Mouse (Mus musculus): ENCODE results near the gene C1qtnf5. TPM values are rescaled to one million over a fixed set of nuclear protein-coding genes. Genes with fewer than 3 reads are reported as not detected.

C1qtnf5 gene
- polyA plus RNA-seq, 1 experiment from 2014 or later: 4.8 TPM

DNA sequence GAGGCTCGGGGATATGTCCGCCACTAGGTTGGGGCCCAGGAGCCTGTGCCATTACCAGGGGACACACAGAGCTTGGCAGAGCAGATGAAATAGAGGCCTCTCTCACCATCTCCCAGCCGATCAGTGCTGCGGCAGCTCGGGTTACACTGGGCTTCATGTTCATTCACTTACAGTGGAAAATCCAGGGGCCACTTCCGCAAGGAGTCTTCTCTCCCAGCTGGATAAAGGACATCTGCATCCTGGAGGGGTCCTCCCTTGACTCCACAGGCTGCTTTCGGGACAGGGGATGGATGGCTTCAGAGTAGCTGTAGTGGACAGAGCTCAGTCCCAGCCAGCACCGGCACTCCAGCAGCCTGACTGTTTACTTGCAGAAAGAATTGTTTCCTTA, 36.2 kb upstream of the C1qtnf5 start:
- ATAC-seq (ENCODE audit: low read depth): no peak
- Histone ChIP-seq H3K9me3 (ENCODE audit: control insufficient read depth, low read length) (no peaks in the 10 kb centered on the region), H3K9ac (ENCODE audit: low read depth, low read length) (0 out of 2 replicates have a peak overlapping the region, but pooled peaks have one; percentile 10), H3K4me3 (ENCODE audit: low read depth, low read length) (no peak overlapping the region), H3K4me2 (ENCODE audit: low read depth, low read length) (no peak overlapping the region), H3K4me1 (ENCODE audit: control insufficient read depth, insufficient read depth, low read length) (peaks cover 25% of the 10 kb centered on the region), H3K27ac (replicated peaks; ENCODE audit: low read depth, low read length) (no peak overlapping the region), H3K36me3 (ENCODE audit: control insufficient read depth, insufficient read depth, low read length) (no peaks in the 10 kb centered on the region), H3K27me3 (replicated peaks; ENCODE audit: control insufficient read depth, insufficient read depth, low read length) (no peaks in the 10 kb centered on the region)
- peak; percentile 60 for DNase-seq (ENCODE audit: low spot score)
- WGBS: 15% methylated on average over 8 of the region's 8 CpGs

DNA sequence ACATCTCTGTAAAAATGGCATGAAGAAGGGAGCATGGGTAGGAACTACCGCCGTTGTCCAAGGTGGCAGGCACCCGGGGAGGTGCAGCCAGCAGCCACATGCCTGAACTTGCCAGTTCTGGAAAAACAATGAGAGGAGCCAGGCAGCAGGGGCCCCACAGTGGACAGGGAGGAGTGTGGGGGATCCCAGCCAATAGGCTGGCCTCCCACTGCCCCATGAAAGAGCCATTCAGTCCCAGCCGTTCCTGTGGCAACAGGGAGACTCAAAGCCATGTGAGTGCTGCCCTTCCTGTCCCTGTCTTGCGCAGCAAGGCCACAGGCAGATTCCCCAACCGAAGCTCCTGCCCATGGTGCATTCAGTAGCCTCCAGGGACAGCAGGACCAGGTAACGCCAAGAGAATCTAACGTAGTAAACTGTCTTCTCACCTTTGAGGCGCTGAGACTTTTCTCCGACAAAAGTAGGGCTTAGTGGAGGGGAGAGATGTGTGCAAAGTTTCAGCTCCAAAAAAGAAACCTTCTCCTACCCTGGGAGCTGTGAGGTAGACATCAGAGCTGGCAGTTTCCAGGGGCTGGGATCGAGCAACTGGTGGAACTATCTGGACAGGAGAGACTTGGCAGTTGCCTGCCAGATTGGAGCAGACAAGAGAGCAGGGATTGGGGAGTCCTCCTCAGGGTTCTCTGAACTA, 35.0 kb upstream of the C1qtnf5 start:
- WGBS: 30% methylated on average over 11 of the region's 11 CpGs
- ATAC-seq (ENCODE audit: low read depth) (peak; percentile 48; the same call in 1 of the 2 replicates), DNase-seq (ENCODE audit: low spot score) (peak; percentile 68)
- Histone ChIP-seq H3K27me3 (replicated peaks; ENCODE audit: control insufficient read depth, insufficient read depth, low read length) (no peaks in the 10 kb centered on the region), H3K4me1 (ENCODE audit: control insufficient read depth, insufficient read depth, low read length) (peaks cover 25% of the 10 kb centered on the region), H3K4me2 (ENCODE audit: low read depth, low read length) (peak overlapping the region; percentile 10; the same call in 1 of the 2 replicates), H3K4me3 (ENCODE audit: low read depth, low read length) (no peak overlapping the region), H3K9me3 (ENCODE audit: control insufficient read depth, low read length) (no peaks in the 10 kb centered on the region), H3K27ac (replicated peaks; ENCODE audit: low read depth, low read length) (no peak overlapping the region; the same call in 1 of the 2 replicates), H3K9ac (ENCODE audit: low read depth, low read length) (no peak overlapping the region), H3K36me3 (ENCODE audit: control insufficient read depth, insufficient read depth, low read length) (no peaks in the 10 kb centered on the region)

DNA sequence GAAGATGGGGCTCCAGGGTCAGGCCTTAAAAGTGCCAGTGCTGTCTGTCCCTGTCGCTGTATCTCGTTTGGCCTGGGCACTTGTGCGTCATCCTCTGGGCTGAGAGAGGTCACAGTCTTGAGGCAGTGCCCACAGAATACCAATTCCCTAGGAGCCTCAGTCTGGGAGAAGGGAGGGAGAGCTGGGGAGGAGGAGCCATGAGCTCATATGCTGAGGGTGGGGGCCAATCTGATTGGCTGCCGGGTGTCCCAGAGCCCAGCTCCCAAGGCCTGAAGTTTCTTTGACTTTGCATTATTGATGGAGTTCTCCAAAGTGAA, 34.5 kb upstream of the C1qtnf5 start:
- H3K27me3 ChIP-seq (replicated peaks; ENCODE audit: control insufficient read depth, insufficient read depth, low read length): no peaks in the 10 kb centered on the region
- H3K4me1 ChIP-seq (ENCODE audit: control insufficient read depth, insufficient read depth, low read length): peaks cover 21% of the 10 kb centered on the region
- peak overlapping the region; percentile 10; the same call in 1 of the 2 replicates for H3K4me2 ChIP-seq (ENCODE audit: low read depth, low read length)
- ATAC-seq (ENCODE audit: low read depth) (no peak), DNase-seq (ENCODE audit: low spot score) (no peak)
- no peaks in the 10 kb centered on the region for H3K9me3 ChIP-seq (ENCODE audit: control insufficient read depth, low read length)
- no peak overlapping the region for H3K4me3 ChIP-seq (ENCODE audit: low read depth, low read length)
- WGBS: 33% methylated on average over 4 of the region's 4 CpGs
- H3K9ac ChIP-seq (ENCODE audit: low read depth, low read length): no peak overlapping the region
- no peak overlapping the region; the same call in 1 of the 2 replicates for H3K27ac ChIP-seq (replicated peaks; ENCODE audit: low read depth, low read length)
- no peaks in the 10 kb centered on the region for H3K36me3 ChIP-seq (ENCODE audit: control insufficient read depth, insufficient read depth, low read length)

DNA sequence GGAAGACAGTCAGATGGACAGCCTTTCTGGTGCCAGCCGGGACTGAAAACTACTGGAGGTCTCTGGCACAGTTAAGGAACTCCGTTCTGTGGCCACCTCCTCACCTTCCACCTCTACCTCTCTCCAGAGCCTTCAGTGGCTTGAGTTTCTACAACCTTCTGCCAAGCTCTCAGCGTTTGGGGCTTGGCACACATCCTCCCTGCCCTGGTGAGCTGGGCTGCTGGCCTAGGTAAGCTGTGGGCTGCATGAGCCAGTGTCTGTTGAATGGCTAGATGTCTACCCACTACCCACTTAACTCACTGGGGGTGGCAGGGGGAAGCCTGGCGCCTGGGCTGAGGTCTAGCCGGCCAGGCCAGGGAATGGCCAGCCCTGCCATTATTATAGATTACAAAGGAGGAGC, 33.9 kb upstream of the C1qtnf5 start:
- H3K27me3 ChIP-seq (replicated peaks; ENCODE audit: control insufficient read depth, insufficient read depth, low read length): no peaks in the 10 kb centered on the region
- no peak overlapping the region for H3K27ac ChIP-seq (replicated peaks; ENCODE audit: low read depth, low read length)
- WGBS: 71% methylated on average over 5 of the region's 5 CpGs
- no peaks in the 10 kb centered on the region for H3K36me3 ChIP-seq (ENCODE audit: control insufficient read depth, insufficient read depth, low read length)
- H3K4me1 ChIP-seq (ENCODE audit: control insufficient read depth, insufficient read depth, low read length): peaks cover 19% of the 10 kb centered on the region
- ATAC-seq (ENCODE audit: low read depth): no peak
- H3K9me3 ChIP-seq (ENCODE audit: control insufficient read depth, low read length): no peaks in the 10 kb centered on the region
- no peak overlapping the region for H3K4me3 ChIP-seq (ENCODE audit: low read depth, low read length)
- no peak for DNase-seq (ENCODE audit: low spot score)
- H3K4me2 ChIP-seq (ENCODE audit: low read depth, low read length): no peak overlapping the region
- no peak overlapping the region for H3K9ac ChIP-seq (ENCODE audit: low read depth, low read length)

DNA sequence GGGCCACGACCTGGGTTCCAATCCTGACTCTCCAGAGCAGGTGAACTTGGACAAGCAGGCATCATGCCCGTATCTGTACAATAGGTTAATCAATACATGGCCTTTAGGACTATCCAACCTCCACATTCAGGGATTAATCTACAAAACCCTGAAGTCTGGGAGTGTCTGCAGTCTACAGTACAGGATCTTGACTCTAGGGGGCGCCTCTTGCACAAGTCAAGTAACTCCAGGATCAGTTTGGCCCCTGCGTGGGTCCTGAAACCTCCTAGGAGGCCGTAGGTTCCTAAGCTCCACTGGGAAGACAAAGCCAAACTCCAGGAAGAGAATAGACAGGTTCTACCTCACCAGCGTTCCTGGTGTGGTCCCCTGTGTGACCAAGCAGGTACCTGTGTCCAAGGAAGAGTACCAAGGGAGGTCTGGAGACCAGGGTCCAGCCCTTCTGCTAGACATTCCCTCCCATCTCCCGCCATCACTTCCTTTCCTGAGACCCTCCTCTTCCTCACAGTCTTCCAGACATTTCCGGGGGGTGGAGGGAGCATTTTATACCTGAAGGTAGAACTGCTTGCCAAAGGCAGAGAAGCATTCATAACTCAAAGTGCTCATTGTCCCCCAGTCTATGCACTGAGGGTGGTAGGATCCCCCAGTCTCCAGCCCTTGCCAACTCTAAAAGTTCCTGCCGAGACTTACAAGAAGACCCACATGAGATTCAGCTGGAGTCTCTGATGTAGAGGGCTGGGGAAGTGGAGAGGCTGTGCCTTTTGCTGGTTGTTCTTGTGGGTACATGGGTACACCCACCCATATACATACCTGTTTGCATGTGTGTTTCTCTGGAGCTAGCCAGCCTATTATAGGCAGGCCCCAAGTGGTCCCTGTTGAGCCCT, 32.4 kb upstream of the C1qtnf5 start:
- Histone ChIP-seq H3K9me3 (ENCODE audit: control insufficient read depth, low read length) (no peaks in the 10 kb centered on the region), H3K4me3 (ENCODE audit: low read depth, low read length) (no peak overlapping the region), H3K27ac (replicated peaks; ENCODE audit: low read depth, low read length) (no peak overlapping the region), H3K4me2 (ENCODE audit: low read depth, low read length) (no peak overlapping the region), H3K9ac (ENCODE audit: low read depth, low read length) (no peak overlapping the region), H3K27me3 (replicated peaks; ENCODE audit: control insufficient read depth, insufficient read depth, low read length) (no peaks in the 10 kb centered on the region), H3K36me3 (ENCODE audit: control insufficient read depth, insufficient read depth, low read length) (no peaks in the 10 kb centered on the region), H3K4me1 (ENCODE audit: control insufficient read depth, insufficient read depth, low read length) (peaks cover 24% of the 10 kb centered on the region)
- 62% methylated on average over 9 of the region's 9 CpGs for WGBS
- ATAC-seq (ENCODE audit: low read depth): no peak
- DNase-seq (ENCODE audit: low spot score): no peak

DNA sequence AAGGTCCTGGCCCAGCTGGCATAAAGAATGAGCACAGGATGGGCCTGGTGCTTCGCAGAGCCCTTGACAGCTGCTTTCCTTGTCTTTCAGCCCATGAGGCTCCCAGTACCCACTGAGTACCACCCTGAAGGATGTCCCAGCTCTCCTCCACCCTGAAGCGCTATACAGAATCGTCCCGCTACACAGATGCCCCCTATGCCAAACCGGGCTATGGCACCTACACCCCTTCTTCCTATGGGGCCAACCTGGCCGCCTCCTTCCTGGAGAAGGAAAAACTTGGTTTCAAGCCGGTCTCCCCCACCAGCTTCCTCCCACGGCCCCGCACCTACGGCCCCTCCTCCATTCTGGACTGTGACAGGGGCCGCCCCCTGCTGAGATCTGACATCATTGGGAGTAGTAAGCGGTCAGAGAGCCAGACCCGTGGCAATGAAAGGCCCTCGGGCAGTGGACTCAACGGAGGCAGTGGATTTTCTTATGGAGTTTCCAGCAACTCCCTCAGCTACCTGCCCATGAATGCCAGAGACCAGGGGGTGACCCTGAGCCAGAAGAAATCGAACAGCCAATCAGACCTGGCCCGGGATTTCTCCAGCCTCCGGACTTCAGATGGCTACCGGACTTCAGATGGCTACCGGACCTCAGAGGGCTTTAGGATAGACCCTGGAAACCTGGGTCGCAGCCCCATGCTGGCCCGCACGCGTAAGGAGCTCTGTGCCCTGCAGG, 31.6 kb upstream of the C1qtnf5 start:
- peaks cover 20% of the 10 kb centered on the region for H3K4me1 ChIP-seq (ENCODE audit: control insufficient read depth, insufficient read depth, low read length)
- WGBS: 74% methylated on average over 24 of the region's 24 CpGs
- no peaks in the 10 kb centered on the region for H3K9me3 ChIP-seq (ENCODE audit: control insufficient read depth, low read length)
- no peak overlapping the region for H3K4me2 ChIP-seq (ENCODE audit: low read depth, low read length)
- H3K27ac ChIP-seq (replicated peaks; ENCODE audit: low read depth, low read length): no peak overlapping the region
- no peak overlapping the region for H3K4me3 ChIP-seq (ENCODE audit: low read depth, low read length)
- DNase-seq (ENCODE audit: low spot score) (no peak), ATAC-seq (ENCODE audit: low read depth) (no peak)
- no peaks in the 10 kb centered on the region for H3K36me3 ChIP-seq (ENCODE audit: control insufficient read depth, insufficient read depth, low read length)
- H3K27me3 ChIP-seq (replicated peaks; ENCODE audit: control insufficient read depth, insufficient read depth, low read length): no peaks in the 10 kb centered on the region
- no peak overlapping the region for H3K9ac ChIP-seq (ENCODE audit: low read depth, low read length)

DNA sequence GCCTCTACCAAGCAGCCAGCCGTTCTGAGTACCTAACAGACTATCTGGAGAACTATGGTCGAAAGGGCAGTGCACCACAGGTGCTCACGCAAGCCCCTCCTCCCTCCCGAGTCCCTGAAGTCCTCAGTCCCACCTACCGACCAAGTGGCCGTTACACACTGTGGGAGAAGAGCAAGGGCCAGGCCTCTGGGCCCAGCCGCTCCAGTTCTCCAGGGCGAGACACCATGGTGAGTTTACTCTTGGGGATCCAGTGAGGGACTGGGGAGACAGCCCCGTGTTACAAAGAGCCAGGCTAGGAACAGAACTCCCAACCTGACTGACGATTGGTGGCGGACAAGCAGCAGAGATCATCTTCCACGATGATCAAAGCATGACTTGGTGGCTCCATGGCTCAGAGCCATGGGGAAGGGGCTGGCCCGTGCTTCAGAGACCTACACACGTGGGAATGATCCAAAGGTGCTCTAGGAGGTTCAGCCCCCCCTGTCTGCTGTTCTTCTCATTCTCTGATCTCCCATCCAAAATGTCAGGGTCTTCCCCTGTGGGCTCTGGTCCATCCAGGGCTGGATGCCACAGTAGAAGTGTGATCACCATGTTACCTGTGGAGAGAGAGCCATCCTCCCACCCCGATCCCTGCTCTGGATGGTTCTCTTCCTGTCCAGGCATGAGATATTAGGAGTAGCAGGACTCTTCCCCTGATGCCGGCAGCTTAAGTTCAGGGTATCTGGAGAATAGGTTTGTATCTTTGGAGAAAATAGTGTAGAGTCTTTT, 30.9 kb upstream of the C1qtnf5 start:
- ATAC-seq (ENCODE audit: low read depth): no peak
- WGBS: 65% methylated on average over 16 of the region's 16 CpGs

DNA sequence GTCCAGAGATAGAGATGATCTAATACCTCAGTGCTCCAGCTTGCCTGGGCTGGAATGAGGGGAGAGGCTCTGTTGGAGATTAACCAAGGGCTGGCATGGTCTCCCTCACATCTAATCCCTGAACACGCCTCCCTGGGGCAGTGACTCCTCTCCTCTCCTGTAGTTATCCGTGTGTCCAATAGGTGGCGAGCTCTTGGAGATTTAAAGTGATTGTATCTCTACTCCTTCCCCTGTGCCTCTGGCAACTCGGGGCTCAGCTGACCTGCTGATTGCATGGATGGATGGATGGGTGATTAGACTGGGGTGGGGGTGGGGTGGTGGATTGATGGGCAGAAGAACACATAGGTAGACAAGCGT, 30.3 kb upstream of the C1qtnf5 start:
- H3K9ac ChIP-seq (ENCODE audit: low read depth, low read length): no peak overlapping the region
- H3K9me3 ChIP-seq (ENCODE audit: control insufficient read depth, low read length): no peaks in the 10 kb centered on the region
- H3K4me1 ChIP-seq (ENCODE audit: control insufficient read depth, insufficient read depth, low read length): peaks cover 20% of the 10 kb centered on the region
- H3K36me3 ChIP-seq (ENCODE audit: control insufficient read depth, insufficient read depth, low read length): no peaks in the 10 kb centered on the region
- ATAC-seq (ENCODE audit: low read depth) (peak; percentile 30; the same call in 1 of the 2 replicates), DNase-seq (ENCODE audit: low spot score) (peak; percentile 77)
- no peak overlapping the region for H3K4me2 ChIP-seq (ENCODE audit: low read depth, low read length)
- 12% methylated on average over 5 of the region's 5 CpGs for WGBS
- no peaks in the 10 kb centered on the region for H3K27me3 ChIP-seq (replicated peaks; ENCODE audit: control insufficient read depth, insufficient read depth, low read length)
- H3K4me3 ChIP-seq (ENCODE audit: low read depth, low read length): no peak overlapping the region
- no peak overlapping the region for H3K27ac ChIP-seq (replicated peaks; ENCODE audit: low read depth, low read length)

More for the DNA sequence above, 30.9 kb upstream of the C1qtnf5 start:
- Histone ChIP-seq H3K36me3 (ENCODE audit: control insufficient read depth, insufficient read depth, low read length) (no peaks in the 10 kb centered on the region), H3K9ac (ENCODE audit: low read depth, low read length) (no peak overlapping the region), H3K27ac (replicated peaks; ENCODE audit: low read depth, low read length) (no peak overlapping the region), H3K9me3 (ENCODE audit: control insufficient read depth, low read length) (no peaks in the 10 kb centered on the region), H3K4me2 (ENCODE audit: low read depth, low read length) (no peak overlapping the region), H3K4me1 (ENCODE audit: control insufficient read depth, insufficient read depth, low read length) (peaks cover 20% of the 10 kb centered on the region), H3K4me3 (ENCODE audit: low read depth, low read length) (no peak overlapping the region), H3K27me3 (replicated peaks; ENCODE audit: control insufficient read depth, insufficient read depth, low read length) (no peaks in the 10 kb centered on the region)
- DNase-seq (ENCODE audit: low spot score): no peak
